Comparison of ENCODE assay signal across 22 mouse cellular contexts in genomic region chr3:28325613-28326233, GRCm38 (mm10).
"Had no signal": no experiment of that assay in that cellular context is flagged by ENCODE, and none has a peak within 500 bp of the region (broad histone marks: within the 10 kb centered on the region; RNA-seq: fewer than 3 reads in every experiment).

No protein-coding gene starts in this region.

- H3K4me1 ChIP-seq: kidney, embryonic 15.5 days; limb, embryonic 15.5 days; midbrain, embryonic 10.5 days; midbrain, embryonic 13.5 days had no signal

- H3K4me2 ChIP-seq: kidney, embryonic 15.5 days; limb, embryonic 12.5 days; limb, embryonic 15.5 days; liver, embryonic 11.5 days; lung, embryonic 14.5 days; midbrain, embryonic 13.5 days had no signal

- H3K9me3 ChIP-seq: kidney, embryonic 15.5 days; limb, embryonic 12.5 days; limb, embryonic 15.5 days; megakaryocyte, embryonic 14.5 days; midbrain, embryonic 10.5 days; midbrain, embryonic 13.5 days had no signal

- H3K27me3 ChIP-seq: kidney, embryonic 15.5 days; limb, embryonic 12.5 days; limb, embryonic 15.5 days; megakaryocyte, embryonic 14.5 days; midbrain, embryonic 13.5 days had no signal

- DNase-seq: kidney, adult 11 months; kidney, adult 8-10 months; kidney, postnatal 10 days; kidney, postnatal 4 days; left cerebral cortex, postnatal 4 days; liver, postnatal 0 days; lung, embryonic 14.5 days; thymus, adult 18-20 months; thymus, postnatal 14 days; thymus, postnatal 4 days had no signal

- H3K9ac ChIP-seq: kidney, embryonic 15.5 days; limb, embryonic 12.5 days; limb, embryonic 15.5 days; liver, embryonic 14.5 days; liver, postnatal 0 days; lung, embryonic 14.5 days; midbrain, embryonic 13.5 days had no signal

- H3K36me3 ChIP-seq: kidney, embryonic 15.5 days; limb, embryonic 12.5 days; limb, embryonic 15.5 days; midbrain, embryonic 10.5 days; midbrain, embryonic 13.5 days had no signal

- H3K27ac ChIP-seq: kidney, embryonic 15.5 days; limb, embryonic 12.5 days; limb, embryonic 15.5 days; liver, embryonic 14.5 days; macrophage; midbrain, embryonic 10.5 days; midbrain, embryonic 13.5 days had no signal

- H3K4me3 ChIP-seq: kidney, embryonic 15.5 days; limb, embryonic 12.5 days; limb, embryonic 15.5 days; megakaryocyte, embryonic 14.5 days; midbrain, embryonic 10.5 days; midbrain, embryonic 13.5 days; myocyte had no signal

- ATAC-seq: liver, postnatal 0 days; lung, postnatal 0 days; midbrain, embryonic 13.5 days; midbrain, embryonic 16.5 days had no signal
